Mouse (Mus musculus): ENCODE measurements around the gene Chrng. TPM values are rescaled to one million over a fixed set of nuclear protein-coding genes. Genes with fewer than 3 reads are reported as not detected.
A peak's percentile ranks its signal among the peaks of the same experiment; 100 is the strongest.

Chrng gene
- polyA plus RNA-seq, 1 experiment = 376 TPM

DNA sequence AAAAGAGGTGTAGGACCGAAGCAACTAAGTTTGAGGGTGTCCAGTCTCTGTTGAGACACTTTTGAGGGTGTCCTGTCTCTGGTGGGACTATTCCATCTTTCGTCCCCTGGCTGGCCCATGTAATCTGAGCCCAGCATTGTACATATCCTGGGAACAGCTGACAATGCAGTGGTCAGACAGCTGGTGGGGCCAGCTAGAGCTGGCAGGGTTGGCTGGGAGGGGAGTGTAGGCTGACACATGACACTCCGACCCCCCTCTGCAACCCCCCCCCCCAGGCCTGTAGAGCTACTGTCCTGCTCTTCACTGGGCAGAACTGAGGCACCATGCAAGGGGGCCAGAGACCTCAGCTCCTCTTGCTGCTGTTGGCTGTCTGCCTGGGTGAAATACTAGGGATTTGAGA is 1.0 kb downstream of the Chrng start:
- no peak overlapping the region for H3ac ChIP-seq (ENCODE audit: control insufficient read depth, insufficient read length)
- H3K27me3 ChIP-seq (ENCODE audit: control insufficient read depth, insufficient read depth, insufficient read length) = no peaks in the 10 kb centered on the region
- peak overlapping the region; percentile 83 for H3K4me2 ChIP-seq (ENCODE audit: low read depth)
- no peaks in the 10 kb centered on the region for H3K36me3 ChIP-seq (ENCODE audit: control insufficient read depth, insufficient read depth)
- H3K4me3 ChIP-seq = peak overlapping the region; percentile 32
- peaks cover 12% of the 10 kb centered on the region for H3K79me2 ChIP-seq (ENCODE audit: control insufficient read depth, insufficient read depth)
- TF ChIP-seq MAX (IDR thresholded peaks at IDR 0.05; ENCODE audit: low read depth) (no peak), E2F4 (IDR thresholded peaks at IDR 0.05; ENCODE audit: insufficient read depth) (no peak), POLR2A (IDR thresholded peaks at IDR 0.05; ENCODE audit: insufficient read length, low read depth) (peak; percentile 49), CEBPB (IDR thresholded peaks at IDR 0.05; ENCODE audit: insufficient read depth, poor library complexity, severe bottlenecking) (no peak), USF1 (IDR thresholded peaks at IDR 0.05; ENCODE audit: low read depth) (no peak), MYOG (IDR thresholded peaks at IDR 0.05; ENCODE audit: control insufficient read depth in 1 of 3, insufficient read depth in 1 of 3, insufficient read length in 2 of 3, low read depth in 2 of 3) (peak; percentile 99 to 100 (median 99)), MYOD1 (IDR thresholded peaks at IDR 0.05; ENCODE audit: control insufficient read depth in 1 of 3, insufficient read length in 2 of 3, low read depth in 2 of 3) (peak; percentile 98 to 99 (median 99)), TCF3 (IDR thresholded peaks at IDR 0.05; ENCODE audit: insufficient read length, low read depth) (peak; percentile 99), POLR2AphosphoS2 (IDR thresholded peaks at IDR 0.05; ENCODE audit: insufficient read length, low read depth) (no peak), REST (IDR thresholded peaks at IDR 0.05; ENCODE audit: insufficient read depth, insufficient read length) (no peak), SRF (IDR thresholded peaks at IDR 0.05; ENCODE audit: control insufficient read depth, insufficient read length, low read depth) (no peak), TCF12 (IDR thresholded peaks at IDR 0.05; ENCODE audit: insufficient read depth, poor library complexity, severe bottlenecking) (peak; percentile 100)

DNA sequence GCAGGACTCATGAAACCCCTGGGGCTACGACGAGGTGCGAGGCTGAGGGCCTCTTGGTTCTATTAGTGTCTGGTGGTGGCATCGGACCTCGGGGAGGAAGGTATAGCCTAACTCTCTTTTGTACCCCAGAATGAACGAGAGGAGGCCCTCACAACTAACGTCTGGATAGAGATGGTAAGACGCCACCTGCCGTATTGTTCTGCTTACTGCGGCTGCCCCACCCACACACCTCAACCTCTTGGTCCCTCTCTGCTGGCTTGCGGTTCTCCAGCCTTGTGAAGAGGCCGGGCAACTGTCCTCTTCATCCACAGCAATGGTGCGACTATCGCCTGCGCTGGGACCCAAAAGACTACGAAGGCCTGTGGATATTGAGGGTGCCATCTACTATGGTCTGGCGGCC is 1.9 kb downstream of the Chrng start:
- TF ChIP-seq USF1 (IDR thresholded peaks at IDR 0.05; ENCODE audit: low read depth) (no peak), E2F4 (IDR thresholded peaks at IDR 0.05; ENCODE audit: insufficient read depth) (no peak), POLR2AphosphoS2 (IDR thresholded peaks at IDR 0.05; ENCODE audit: insufficient read length, low read depth) (peak; percentile 30), MYOG (IDR thresholded peaks at IDR 0.05; ENCODE audit: control insufficient read depth in 1 of 3, insufficient read depth in 1 of 3, insufficient read length in 2 of 3, low read depth in 2 of 3) (peak in 1 of 3 experiments; percentile 5), TCF3 (IDR thresholded peaks at IDR 0.05; ENCODE audit: insufficient read length, low read depth) (no peak), POLR2A (IDR thresholded peaks at IDR 0.05; ENCODE audit: insufficient read length, low read depth) (peak; percentile 20)
- no peaks in the 10 kb centered on the region for H3K36me3 ChIP-seq (ENCODE audit: control insufficient read depth, insufficient read depth)
- H3ac ChIP-seq (ENCODE audit: control insufficient read depth, insufficient read length) = peak overlapping the region; percentile 1
- peaks cover 12% of the 10 kb centered on the region for H3K79me2 ChIP-seq (ENCODE audit: control insufficient read depth, insufficient read depth)
- peak overlapping the region; percentile 32 for H3K4me3 ChIP-seq
- peak overlapping the region; percentile 83 for H3K4me2 ChIP-seq (ENCODE audit: low read depth)
- H3K27me3 ChIP-seq (ENCODE audit: control insufficient read depth, insufficient read depth, insufficient read length) = no peaks in the 10 kb centered on the region

DNA sequence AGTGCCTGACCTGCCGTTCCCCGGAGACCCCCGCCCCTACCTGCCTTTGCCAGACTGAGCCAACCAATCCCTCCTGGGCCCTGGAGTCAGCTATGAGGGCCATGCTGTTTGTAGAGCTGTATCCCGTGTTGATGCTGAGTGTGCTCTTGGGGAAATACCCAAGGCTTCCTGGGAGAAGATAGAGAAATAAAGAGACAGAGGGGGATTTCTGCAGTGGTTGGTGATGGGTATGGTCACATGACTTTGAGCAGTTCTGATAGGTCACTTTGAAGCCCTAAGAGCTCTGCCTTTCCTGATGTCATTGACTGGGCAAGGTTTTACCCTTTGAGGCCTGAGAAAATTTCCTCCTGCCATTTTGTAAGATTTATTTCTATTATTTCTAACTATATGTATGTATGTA is 7.0 kb downstream of the Chrng start:
- peak; percentile 18 for TF ChIP-seq USF1 (IDR thresholded peaks at IDR 0.05; ENCODE audit: low read depth)
- no peak for TF ChIP-seq POLR2AphosphoS2 (IDR thresholded peaks at IDR 0.05; ENCODE audit: insufficient read length, low read depth)
- Histone ChIP-seq H3K36me3 (ENCODE audit: control insufficient read depth, insufficient read depth) (peaks cover 1% of the 10 kb centered on the region), H3ac (ENCODE audit: control insufficient read depth, insufficient read length) (no peak overlapping the region), H3K79me2 (ENCODE audit: control insufficient read depth, insufficient read depth) (peaks cover 30% of the 10 kb centered on the region), H3K27me3 (ENCODE audit: control insufficient read depth, insufficient read depth, insufficient read length) (no peaks in the 10 kb centered on the region), H3K4me3 (no peak overlapping the region), H3K4me2 (ENCODE audit: low read depth) (peak overlapping the region; percentile 26)

DNA sequence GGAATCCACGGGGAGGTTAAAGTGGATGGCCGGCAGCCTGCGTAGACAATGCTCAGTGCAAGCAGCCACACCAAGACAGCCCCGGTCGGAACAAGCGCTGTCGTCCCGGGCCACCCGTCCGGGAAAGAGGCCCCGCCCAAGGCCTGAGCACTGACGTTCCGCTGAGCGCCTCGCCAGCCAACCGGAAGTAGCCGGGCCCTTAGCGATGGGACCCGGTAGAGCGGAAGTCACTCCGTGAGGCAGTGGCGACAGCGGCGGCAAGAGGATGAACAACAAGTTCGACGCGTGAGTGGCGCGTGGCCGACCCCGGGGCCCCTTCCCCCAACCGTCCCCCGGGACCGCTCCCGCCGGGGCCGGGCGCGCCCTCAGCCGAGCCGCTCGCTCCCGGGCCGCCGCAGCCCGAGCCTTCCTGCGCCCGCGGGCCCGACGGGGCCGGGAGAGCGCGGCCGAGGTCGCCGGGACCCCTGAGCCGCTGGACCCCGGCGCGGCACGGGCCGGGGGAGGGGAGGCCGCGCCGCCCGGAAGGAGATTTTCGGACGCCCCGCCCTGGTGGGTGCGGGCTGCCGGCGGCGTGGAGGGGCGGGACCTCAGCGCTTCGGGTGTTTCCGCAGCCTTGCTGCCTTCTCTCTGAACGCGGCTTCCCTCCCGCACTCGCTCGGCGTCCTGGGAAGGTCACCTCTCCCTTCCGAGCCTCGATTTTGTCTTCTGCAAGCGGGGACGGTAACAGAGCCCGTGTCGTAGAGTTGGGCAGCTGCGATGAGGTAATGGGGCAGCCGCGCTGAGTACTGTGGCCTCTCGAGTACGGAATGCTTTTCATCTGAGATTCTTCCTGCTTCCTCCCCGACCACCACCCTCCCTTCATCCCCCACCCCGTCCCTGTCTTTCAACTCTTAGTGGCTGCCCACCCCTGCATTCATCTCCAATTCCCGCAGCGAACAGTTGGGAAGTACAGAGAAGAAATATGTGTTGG is 9.6 kb downstream of the Chrng start, which contains the start of gene Eif4e2:
Gene Eif4e2 (plus strand): TSS at position 180 of the 970 bp plus-strand sequence.
- Histone ChIP-seq H3K36me3 (ENCODE audit: control insufficient read depth, insufficient read depth) (peaks cover 14% of the 10 kb centered on the region), H3K4me2 (ENCODE audit: low read depth) (peak within 1 kb of the TSS; percentile 99), H3ac (ENCODE audit: control insufficient read depth, insufficient read length) (peak within 1 kb of the TSS; percentile 77), H3K79me2 (ENCODE audit: control insufficient read depth, insufficient read depth) (peaks cover 49% of the 10 kb centered on the region), H3K4me3 (peak within 1 kb of the TSS; percentile 93), H3K27me3 (ENCODE audit: control insufficient read depth, insufficient read depth, insufficient read length) (no peaks in the 10 kb centered on the region)
- TF ChIP-seq MYOG (IDR thresholded peaks at IDR 0.05; ENCODE audit: control insufficient read depth in 1 of 3, insufficient read depth in 1 of 3, insufficient read length in 2 of 3, low read depth in 2 of 3) (peak in 2 of 3 experiments; percentile 28 to 75), MYOD1 (IDR thresholded peaks at IDR 0.05; ENCODE audit: control insufficient read depth in 1 of 3, insufficient read length in 2 of 3, low read depth in 2 of 3) (peak in 1 of 3 experiments; percentile 34), USF1 (IDR thresholded peaks at IDR 0.05; ENCODE audit: low read depth) (no peak), TCF12 (IDR thresholded peaks at IDR 0.05; ENCODE audit: insufficient read depth, poor library complexity, severe bottlenecking) (no peak), POLR2A (IDR thresholded peaks at IDR 0.05; ENCODE audit: insufficient read length, low read depth) (peak; percentile 90), POLR2AphosphoS2 (IDR thresholded peaks at IDR 0.05; ENCODE audit: insufficient read length, low read depth) (peak; percentile 97), SRF (IDR thresholded peaks at IDR 0.05; ENCODE audit: control insufficient read depth, insufficient read length, low read depth) (peak; percentile 59)

DNA sequence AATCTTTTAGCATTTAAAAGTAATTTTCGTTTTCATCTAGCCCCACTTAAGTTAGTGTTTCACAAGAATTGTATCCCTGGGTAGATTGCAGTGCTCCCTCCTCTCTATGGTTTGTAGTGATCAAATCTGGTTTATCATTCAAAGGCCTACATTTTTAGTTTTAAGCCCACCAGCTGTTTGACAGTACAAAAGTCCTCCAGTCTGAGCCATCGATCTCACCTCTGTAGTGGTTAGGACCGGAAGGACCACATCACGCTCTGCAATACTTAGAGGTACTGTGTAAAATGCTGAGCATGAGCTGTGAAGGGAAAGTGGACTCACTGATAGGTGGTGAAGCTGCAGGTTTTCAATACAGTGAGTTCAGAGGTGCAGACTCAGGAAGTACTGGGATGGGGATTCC is 10.3 kb downstream of the Chrng start:
- Histone ChIP-seq H3K4me2 (ENCODE audit: low read depth) (peak overlapping the region; percentile 99), H3ac (ENCODE audit: control insufficient read depth, insufficient read length) (peak overlapping the region; percentile 77), H3K4me3 (peak overlapping the region; percentile 93), H3K27me3 (ENCODE audit: control insufficient read depth, insufficient read depth, insufficient read length) (no peaks in the 10 kb centered on the region), H3K79me2 (ENCODE audit: control insufficient read depth, insufficient read depth) (peaks cover 56% of the 10 kb centered on the region), H3K36me3 (ENCODE audit: control insufficient read depth, insufficient read depth) (peaks cover 22% of the 10 kb centered on the region)
- TF ChIP-seq REST (IDR thresholded peaks at IDR 0.05; ENCODE audit: insufficient read depth, insufficient read length) (no peak), E2F4 (IDR thresholded peaks at IDR 0.05; ENCODE audit: insufficient read depth) (no peak), USF1 (IDR thresholded peaks at IDR 0.05; ENCODE audit: low read depth) (no peak), TCF3 (IDR thresholded peaks at IDR 0.05; ENCODE audit: insufficient read length, low read depth) (no peak), POLR2A (IDR thresholded peaks at IDR 0.05; ENCODE audit: insufficient read length, low read depth) (no peak), CEBPB (IDR thresholded peaks at IDR 0.05; ENCODE audit: insufficient read depth, poor library complexity, severe bottlenecking) (no peak), TCF12 (IDR thresholded peaks at IDR 0.05; ENCODE audit: insufficient read depth, poor library complexity, severe bottlenecking) (no peak), MYOG (IDR thresholded peaks at IDR 0.05; ENCODE audit: control insufficient read depth in 1 of 3, insufficient read depth in 1 of 3, insufficient read length in 2 of 3, low read depth in 2 of 3) (no peak), MYOD1 (IDR thresholded peaks at IDR 0.05; ENCODE audit: control insufficient read depth in 1 of 3, insufficient read length in 2 of 3, low read depth in 2 of 3) (no peak), SRF (IDR thresholded peaks at IDR 0.05; ENCODE audit: control insufficient read depth, insufficient read length, low read depth) (no peak), MAX (IDR thresholded peaks at IDR 0.05; ENCODE audit: low read depth) (no peak), POLR2AphosphoS2 (IDR thresholded peaks at IDR 0.05; ENCODE audit: insufficient read length, low read depth) (no peak)
